Mouse (Mus musculus): ENCODE results near the gene Naa15.

Naa15 gene

GRCm38 (mm10) chr3:51517467-51517866 is 102.5 kb downstream of the Naa15 start:
- no peak for DNase-seq (ENCODE audit: low spot score)

- no peak for DNase-seq (ENCODE audit: low spot score)
These were observed 103.2 kb downstream of the Naa15 start for GRCm38 (mm10) chr3:51517878-51518762.

- DNase-seq (ENCODE audit: low spot score) = no peak
These were observed 103.8 kb downstream of the Naa15 start for GRCm38 (mm10) chr3:51518763-51519121.

- DNase-seq (ENCODE audit: low spot score) = no peak
These were observed 106.3 kb downstream of the Naa15 start for GRCm38 (mm10) chr3:51521262-51521661.

- DNase-seq (ENCODE audit: low spot score) = no peak
These were observed 110.3 kb downstream of the Naa15 start for GRCm38 (mm10) chr3:51525186-51525785.

Data from retina, embryonic 14.5 days (tissue).